Mouse (Mus musculus) cerebellum, adult 2 months (tissue): ENCODE results near the gene Srgap1. TPM values are rescaled to one million over a fixed set of nuclear protein-coding genes. Genes with fewer than 3 reads are reported as not detected.

Experiments used
- DNase-seq, 2 experiments: peaks; one replicate each; pipeline ENCODE4 v3.0.0; 2021
- H3K27ac ChIP-seq: fragments of 200-500 bp; 2 replicates; pipeline ENCODE4 v1.5.1; 2012; ENCODE audit warnings: low read length, control low read depth, inconsistent platforms; ENCODE audit not compliant: insufficient read depth
- H3K27me3 ChIP-seq: fragments of 200-500 bp; 2 replicates; pipeline ENCODE4 v1.6.1; 2012; ENCODE audit warnings: inconsistent platforms, mild to moderate bottlenecking, low read length, moderate library complexity; ENCODE audit not compliant: control insufficient read depth, insufficient read depth
- H3K4me1 ChIP-seq: fragments of 200-500 bp; 2 replicates; pipeline ENCODE4 v1.6.1; 2011; ENCODE audit warnings: low read length; ENCODE audit not compliant: control insufficient read depth, insufficient read depth
- H3K4me3 ChIP-seq: fragments of 200-500 bp; replicated peaks from 2 replicates; pipeline ENCODE3; 2011; ENCODE audit warnings: mild to moderate bottlenecking, low read depth, low read length, control low read depth; ENCODE audit not compliant: insufficient read depth
- CTCF ChIP-seq: fragments of 200-500 bp; IDR thresholded peaks from 2 replicates; pipeline ENCODE4 v1.5.1; 2011; ENCODE audit warnings: low read depth, mild to moderate bottlenecking, control low read depth, low read length, moderate library complexity, borderline replicate concordance; ENCODE audit not compliant: insufficient read depth
- POLR2A ChIP-seq: fragments of 200-500 bp; IDR thresholded peaks from 2 replicates; pipeline ENCODE4 v1.6.1; 2011; ENCODE audit warnings: low read length, control low read depth, borderline replicate concordance; ENCODE audit not compliant: insufficient read depth
- WGBS: fragments of 180-500 bp; shearing (Covaris S2); methylation state at CpG from one replicate; pipeline ENCODE4 v1.1.7; 2018; 5-methylcytosine and 5-hydroxymethylcytosine counted together
- polyA plus RNA-seq: library from polyadenylated mRNA; depleted of rRNA; stranded (reverse); fragments of >200 nt; gene quantifications from 2 replicates; pipeline ENCODE4 v1.2.3, GENCODE M21; 2012

Srgap1 gene
- polyA plus RNA-seq, 1 experiment, result 18.5 TPM

DNA sequence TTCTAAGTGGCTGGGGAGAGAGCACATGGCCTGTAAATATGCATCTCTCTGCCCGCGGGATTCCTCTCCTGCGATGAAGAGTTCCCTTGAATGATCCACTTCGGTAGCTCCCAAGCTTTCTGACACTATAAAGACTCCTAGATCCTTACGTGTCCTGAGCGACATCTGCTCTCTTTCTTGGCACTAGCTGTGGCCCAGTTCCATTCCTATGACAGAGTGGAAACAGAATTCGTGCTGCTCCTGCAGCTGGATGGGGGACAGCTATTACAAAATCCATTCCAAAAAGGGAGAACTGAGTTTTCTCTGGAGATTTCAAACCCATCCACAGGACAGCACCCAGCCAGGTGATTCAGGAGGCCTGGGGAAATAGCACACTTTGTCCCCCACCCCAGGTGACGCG, 285.0 kb downstream of the Srgap1 start:
- 60% methylated on average over 9 of the region's 9 CpGs for WGBS
- no peaks in the 10 kb centered on the region for H3K4me1 ChIP-seq
- TF ChIP-seq CTCF, result no peak
- no peak for TF ChIP-seq POLR2A
- no peak for DNase-seq
- H3K4me3 ChIP-seq, result no peak overlapping the region
- no peaks in the 10 kb centered on the region for H3K27me3 ChIP-seq
- no peak overlapping the region for H3K27ac ChIP-seq

DNA sequence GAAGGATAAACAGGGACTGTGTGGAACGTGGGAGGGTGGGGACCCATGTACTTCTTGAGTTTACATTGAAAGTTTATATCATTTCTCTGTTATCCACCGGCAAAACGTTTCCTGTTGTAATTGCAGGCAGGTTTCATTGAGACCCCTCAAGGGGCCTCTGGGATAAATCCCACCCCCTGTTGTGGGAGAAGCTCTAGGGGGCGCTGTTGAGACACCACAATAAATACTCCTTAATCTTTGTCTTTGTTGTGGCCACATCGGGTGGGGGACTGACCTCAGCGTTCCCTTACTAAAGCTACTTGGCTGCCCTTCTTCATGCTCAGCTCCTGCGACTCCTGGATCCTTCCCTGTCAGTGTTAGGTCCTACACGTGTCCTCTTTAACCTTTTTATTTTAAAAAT, 288.0 kb downstream of the Srgap1 start:
- no peak for DNase-seq
- H3K27ac ChIP-seq, result no peak overlapping the region
- WGBS, result 43% methylated on average over 8 of the region's 8 CpGs
- no peaks in the 10 kb centered on the region for H3K4me1 ChIP-seq
- H3K27me3 ChIP-seq, result no peaks in the 10 kb centered on the region
- TF ChIP-seq POLR2A (no peak), CTCF (no peak)
- no peak overlapping the region for H3K4me3 ChIP-seq

DNA sequence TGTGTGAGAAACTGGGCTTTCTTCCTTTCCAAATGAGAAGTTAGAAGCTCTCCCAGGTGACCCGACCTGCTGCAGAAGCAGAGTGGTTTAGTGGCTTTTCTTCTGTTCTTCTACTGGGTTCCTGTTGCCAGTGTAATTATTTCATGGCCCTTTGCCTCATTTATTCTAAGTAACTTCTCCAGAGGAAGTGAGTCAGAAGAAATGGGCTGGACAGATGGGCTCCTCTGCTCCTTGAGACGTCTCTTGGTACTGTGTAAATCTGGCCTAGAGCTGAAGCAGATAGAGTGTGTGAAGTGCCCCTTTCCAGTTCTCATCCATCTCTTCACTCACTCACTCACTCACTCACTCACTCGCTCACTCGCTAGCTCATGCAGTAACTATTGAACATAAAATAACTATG, 290.4 kb downstream of the Srgap1 start:
- Histone ChIP-seq H3K4me1 (no peaks in the 10 kb centered on the region), H3K27me3 (no peaks in the 10 kb centered on the region), H3K27ac (no peak overlapping the region), H3K4me3 (no peak overlapping the region)
- no peak for DNase-seq
- TF ChIP-seq POLR2A (no peak), CTCF (no peak)
- 63% methylated on average over 4 of the region's 4 CpGs for WGBS

DNA sequence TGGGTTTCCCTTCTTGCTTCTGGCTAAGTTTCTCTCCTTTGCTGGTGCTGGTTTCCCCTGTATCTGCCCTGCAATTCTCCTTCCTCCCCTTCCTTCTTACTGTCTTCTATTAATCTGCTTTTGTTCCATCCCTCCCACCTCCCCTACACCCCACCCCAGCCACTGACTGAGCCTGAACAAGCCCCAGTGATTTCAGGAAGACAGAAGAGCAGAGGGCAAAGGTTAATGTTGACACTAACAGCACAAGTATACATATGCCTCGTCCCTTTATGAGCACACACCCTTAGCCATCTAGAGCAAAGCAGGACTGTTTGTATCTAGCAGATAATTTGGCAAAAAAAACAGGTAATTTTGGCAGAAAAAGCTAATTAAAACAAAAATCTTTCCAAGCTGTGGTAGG, 291.3 kb downstream of the Srgap1 start:
- no peaks in the 10 kb centered on the region for H3K4me1 ChIP-seq
- no peaks in the 10 kb centered on the region for H3K27me3 ChIP-seq
- H3K4me3 ChIP-seq, result no peak overlapping the region
- no peak for DNase-seq
- 33% methylated on average over 1 of the region's 1 CpGs for WGBS
- H3K27ac ChIP-seq, result no peak overlapping the region
- no peak for TF ChIP-seq CTCF
- TF ChIP-seq POLR2A, result no peak

DNA sequence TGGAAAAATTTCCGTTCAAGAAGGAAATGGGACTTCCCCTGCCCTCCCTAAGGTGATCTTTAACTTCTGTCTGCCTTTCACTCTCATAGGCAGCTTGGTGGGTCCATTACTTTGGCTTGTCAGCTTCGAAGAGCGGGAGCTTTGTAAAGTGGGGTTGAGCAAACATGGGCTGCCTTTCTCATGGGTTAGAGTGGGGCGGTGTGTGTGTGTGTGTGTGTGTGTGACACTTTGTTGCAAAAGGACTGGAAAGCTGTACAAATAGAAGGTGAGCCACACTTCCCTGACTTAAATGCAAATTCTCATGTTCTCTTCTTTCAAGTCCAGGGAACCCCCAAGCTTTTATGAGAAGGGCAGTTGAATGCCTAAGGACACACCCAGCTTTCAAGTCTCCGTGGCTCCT, 292.9 kb downstream of the Srgap1 start:
- Histone ChIP-seq H3K4me1 (no peaks in the 10 kb centered on the region), H3K27ac (no peak overlapping the region), H3K4me3 (no peak overlapping the region), H3K27me3 (no peaks in the 10 kb centered on the region)
- DNase-seq, result no peak
- no peak for TF ChIP-seq POLR2A
- TF ChIP-seq CTCF, result no peak
- 82% methylated on average over 5 of the region's 5 CpGs for WGBS

DNA sequence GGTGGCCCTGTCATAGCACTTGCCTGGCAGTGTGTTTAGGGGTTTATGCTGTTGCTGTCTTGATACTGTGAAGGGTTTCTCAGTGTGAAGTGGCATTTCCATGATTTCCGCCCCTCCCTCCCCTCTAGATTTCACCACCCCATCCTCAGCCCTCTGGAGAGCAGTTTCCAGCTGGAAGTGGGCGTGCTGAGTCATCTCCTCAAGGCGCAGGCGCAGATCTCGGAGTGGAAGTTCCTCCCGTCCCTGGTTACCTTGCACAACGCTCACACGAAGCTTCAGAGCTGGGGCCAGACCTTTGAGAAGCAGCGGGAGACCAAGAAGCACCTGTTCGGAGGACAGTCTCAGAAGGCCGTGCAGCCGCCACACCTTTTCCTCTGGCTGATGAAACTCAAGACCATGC, 296.9 kb downstream of the Srgap1 start:
- Histone ChIP-seq H3K4me1 (no peaks in the 10 kb centered on the region), H3K27me3 (no peaks in the 10 kb centered on the region), H3K4me3 (no peak overlapping the region), H3K27ac (no peak overlapping the region)
- 93% methylated on average over 12 of the region's 12 CpGs for WGBS
- TF ChIP-seq CTCF, result no peak
- no peak for TF ChIP-seq POLR2A
- DNase-seq, result no peak

DNA sequence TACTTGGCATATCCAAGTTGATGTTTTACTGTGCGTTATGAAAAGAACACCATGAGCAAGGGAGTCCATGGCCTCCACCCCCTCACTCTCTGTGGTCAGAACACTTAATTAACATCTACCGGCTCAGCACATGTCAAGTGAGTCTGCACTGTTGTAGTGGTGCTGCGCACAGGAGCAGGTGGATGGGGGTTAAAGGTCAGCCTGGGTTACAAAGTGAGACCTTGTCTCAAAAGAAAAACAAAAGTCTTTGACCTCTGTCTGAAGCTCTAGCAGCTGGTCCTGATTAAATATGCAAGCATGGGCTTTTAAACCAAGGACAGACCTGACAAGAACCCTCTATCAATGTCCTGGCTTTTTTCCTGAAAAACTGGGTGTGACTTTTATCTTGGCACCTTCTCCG, 304.8 kb downstream of the Srgap1 start:
- TF ChIP-seq POLR2A (no peak), CTCF (no peak)
- 44% methylated on average over 4 of the region's 4 CpGs for WGBS
- Histone ChIP-seq H3K27me3 (no peaks in the 10 kb centered on the region), H3K27ac (no peak overlapping the region), H3K4me1 (no peaks in the 10 kb centered on the region), H3K4me3 (no peak overlapping the region)
- no peak for DNase-seq

DNA sequence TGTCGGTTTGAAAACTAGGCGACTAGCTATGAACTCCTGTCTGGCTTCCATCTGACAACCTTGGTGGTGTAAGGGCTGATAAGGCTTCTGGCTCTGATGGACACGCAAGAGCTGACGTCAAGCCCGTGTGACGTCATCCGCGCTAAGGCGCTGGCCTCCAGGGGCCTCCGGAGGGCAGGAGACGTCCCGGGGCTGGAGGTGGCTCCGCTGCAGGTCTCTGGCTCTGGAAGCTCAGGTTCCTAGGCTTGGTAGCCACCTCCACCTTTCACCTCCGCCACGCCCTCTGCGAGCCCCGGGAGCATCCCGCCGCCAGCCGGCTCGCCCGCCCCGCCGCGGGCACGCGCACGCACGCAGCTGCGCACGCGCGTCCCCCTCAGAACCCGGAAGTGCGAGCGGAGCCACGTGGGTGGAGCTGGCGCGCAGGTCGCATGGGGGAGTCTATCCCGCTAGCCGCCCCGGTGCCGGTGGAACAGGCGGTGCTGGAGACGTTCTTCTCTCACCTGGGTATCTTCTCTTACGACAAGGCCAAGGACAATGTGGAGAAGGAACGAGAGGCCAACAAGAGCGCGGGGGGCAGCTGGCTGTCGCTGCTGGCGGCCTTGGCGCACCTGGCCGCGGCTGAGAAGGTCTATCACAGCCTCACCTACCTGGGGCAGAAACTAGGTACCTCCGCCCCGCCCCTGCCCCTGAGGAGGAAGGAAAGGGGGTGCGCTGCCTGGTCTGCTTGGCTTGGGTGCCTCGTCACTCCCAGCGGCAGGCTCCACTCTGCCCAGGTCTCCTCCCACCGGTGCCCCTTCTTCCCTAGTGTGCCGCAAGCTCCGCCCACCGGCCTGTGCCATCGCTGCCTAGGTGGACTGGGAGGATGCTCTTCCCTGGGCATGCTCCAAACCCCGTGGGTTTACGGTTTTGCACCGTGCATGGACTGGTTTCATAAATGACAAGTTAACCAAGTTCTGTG, 307.3 kb downstream of the Srgap1 start, which contains the start of gene BC048403:
Gene BC048403, plus strand, starts transcription at position 390 of the 958 bp plus-strand sequence.
- peak; percentile 75; the same call in 1 of the 2 replicates for TF ChIP-seq POLR2A
- no peak for TF ChIP-seq CTCF
- no peaks in the 10 kb centered on the region for H3K4me1 ChIP-seq
- under 1% methylated on average over 68 of the region's 68 CpGs for WGBS

More for the DNA sequence above, 307.3 kb downstream of the Srgap1 start, which contains the start of gene BC048403:
- peak within 1 kb of the TSS; percentile 88 for H3K27ac ChIP-seq
- peak within 1 kb of the TSS; percentile 77 for H3K4me3 ChIP-seq
- no peaks in the 10 kb centered on the region for H3K27me3 ChIP-seq
- peak; percentile 89 to 91 for DNase-seq
